Mouse (Mus musculus): ENCODE measurements around the gene Tnfrsf14. TPM values are rescaled to one million over a fixed set of nuclear protein-coding genes. Genes with fewer than 3 reads are reported as not detected.

Tnfrsf14 gene
- polyA plus RNA-seq, 1 experiment = 135 TPM

DNA sequence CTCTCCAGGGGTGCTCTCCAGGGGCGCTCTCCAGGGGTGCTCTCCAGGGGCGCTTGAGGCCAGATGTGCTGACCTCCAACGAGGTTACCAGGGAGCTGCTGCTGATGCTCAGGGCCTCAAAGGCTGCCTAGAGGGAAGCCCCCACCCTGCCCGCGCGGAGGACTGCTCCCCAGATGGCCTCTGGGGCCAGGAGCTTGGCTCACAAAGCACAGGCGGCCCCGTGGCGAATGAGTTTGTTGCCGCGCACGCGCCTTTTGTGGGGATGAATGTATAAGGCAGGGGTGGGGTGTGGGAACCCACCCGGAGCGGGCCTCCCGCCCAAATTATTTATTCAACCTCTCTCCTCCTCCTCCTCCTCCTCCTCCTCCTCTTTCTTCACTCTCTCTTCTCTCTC, 21.2 kb upstream of the Tnfrsf14 start:
- TF ChIP-seq CTCF (IDR thresholded peaks at IDR 0.05; ENCODE audit: low read depth, low read length) = no peak
- TF ChIP-seq POLR2A (IDR thresholded peaks at IDR 0.05; ENCODE audit: borderline replicate concordance, low read depth, low read length) = no peak
- Histone ChIP-seq H3K4me3 (ENCODE audit: insufficient read depth, low read length) (no peak overlapping the region), H3K4me1 (ENCODE audit: control insufficient read depth, insufficient read depth, low read length) (no peaks in the 10 kb centered on the region), H3K27ac (ENCODE audit: insufficient read depth, low read depth, low read length) (no peak overlapping the region)

DNA sequence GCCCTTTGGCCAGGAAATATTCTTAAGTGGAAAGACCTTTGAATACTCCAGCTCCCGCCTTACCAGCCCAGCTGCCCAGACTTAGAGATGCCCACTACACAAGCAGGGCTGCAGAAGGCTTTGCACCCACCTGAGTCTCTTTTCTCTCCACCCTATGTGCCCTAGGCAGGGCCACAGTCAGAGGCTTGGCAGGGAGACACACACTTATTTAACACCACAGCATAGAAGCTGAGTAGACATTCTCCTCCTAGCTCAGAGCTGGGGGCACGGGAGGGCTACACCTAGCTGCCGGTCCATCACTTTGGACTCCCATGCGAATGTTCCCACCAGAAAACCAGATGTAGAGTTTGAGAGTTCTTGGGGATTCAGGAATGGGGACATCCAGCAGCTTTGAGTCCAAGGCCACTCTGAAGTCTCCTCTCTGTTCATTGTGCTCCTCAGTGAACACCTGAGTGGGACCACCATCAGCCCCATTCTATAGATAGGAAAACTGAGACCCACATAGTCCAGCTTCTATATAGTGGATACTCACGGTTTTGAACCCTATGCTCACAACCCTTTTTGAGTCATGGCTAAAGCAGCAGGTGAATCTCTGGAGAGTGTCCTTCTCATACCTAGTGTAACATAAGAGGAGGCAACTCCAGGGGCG, 20.7 kb upstream of the Tnfrsf14 start:
- no peak for TF ChIP-seq CTCF (IDR thresholded peaks at IDR 0.05; ENCODE audit: low read depth, low read length)
- TF ChIP-seq POLR2A (IDR thresholded peaks at IDR 0.05; ENCODE audit: borderline replicate concordance, low read depth, low read length) = no peak
- H3K27ac ChIP-seq (ENCODE audit: insufficient read depth, low read depth, low read length) = no peak overlapping the region
- H3K4me3 ChIP-seq (ENCODE audit: insufficient read depth, low read length) = no peak overlapping the region
- no peaks in the 10 kb centered on the region for H3K4me1 ChIP-seq (ENCODE audit: control insufficient read depth, insufficient read depth, low read length)

DNA sequence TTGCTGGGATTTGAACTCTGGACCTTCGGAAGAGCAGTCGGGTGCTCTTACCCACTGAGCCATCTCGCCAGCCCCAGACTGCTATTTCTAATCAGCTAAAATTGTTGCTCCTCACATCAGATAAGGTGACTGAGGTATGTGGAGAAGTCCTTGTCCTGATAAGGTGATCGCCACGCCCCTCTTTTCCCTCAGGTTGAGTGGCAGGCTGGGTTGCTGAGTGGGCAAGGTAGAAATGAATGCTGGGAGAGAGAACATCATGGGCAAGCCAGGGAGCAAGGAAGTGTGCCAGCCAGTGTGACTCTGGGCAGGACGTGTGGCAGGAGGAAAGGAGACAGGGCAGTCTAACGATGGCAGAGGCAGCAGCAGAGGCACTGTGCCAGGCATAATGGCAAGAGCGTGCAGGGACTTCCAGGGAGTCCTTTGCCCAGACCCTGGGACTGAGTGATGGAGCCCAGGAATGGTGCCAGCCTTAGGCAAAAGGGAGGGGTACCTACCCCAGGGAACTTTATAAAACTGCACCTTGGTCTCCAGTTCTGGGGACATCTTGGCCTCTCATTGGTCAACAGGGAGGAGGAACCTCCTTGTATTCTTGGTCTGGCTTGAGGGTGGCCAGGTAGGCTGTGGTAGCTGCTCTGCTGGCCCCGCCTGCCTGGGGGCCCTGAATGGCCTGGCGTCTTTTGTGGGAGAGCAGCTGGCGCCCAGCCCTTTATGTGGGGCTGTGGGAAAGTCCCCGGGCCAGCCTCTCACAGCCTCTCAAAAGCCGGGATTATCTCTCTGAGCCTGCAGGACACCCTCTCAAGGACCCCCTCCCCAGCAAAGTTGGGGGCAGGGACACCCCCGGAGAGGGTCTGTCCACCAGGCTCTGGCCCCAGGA, 19.9 kb upstream of the Tnfrsf14 start:
- no peak for TF ChIP-seq POLR2A (IDR thresholded peaks at IDR 0.05; ENCODE audit: borderline replicate concordance, low read depth, low read length)
- no peak for TF ChIP-seq CTCF (IDR thresholded peaks at IDR 0.05; ENCODE audit: low read depth, low read length)
- Histone ChIP-seq H3K4me1 (ENCODE audit: control insufficient read depth, insufficient read depth, low read length) (no peaks in the 10 kb centered on the region), H3K27ac (ENCODE audit: insufficient read depth, low read depth, low read length) (no peak overlapping the region), H3K4me3 (ENCODE audit: insufficient read depth, low read length) (no peak overlapping the region)

DNA sequence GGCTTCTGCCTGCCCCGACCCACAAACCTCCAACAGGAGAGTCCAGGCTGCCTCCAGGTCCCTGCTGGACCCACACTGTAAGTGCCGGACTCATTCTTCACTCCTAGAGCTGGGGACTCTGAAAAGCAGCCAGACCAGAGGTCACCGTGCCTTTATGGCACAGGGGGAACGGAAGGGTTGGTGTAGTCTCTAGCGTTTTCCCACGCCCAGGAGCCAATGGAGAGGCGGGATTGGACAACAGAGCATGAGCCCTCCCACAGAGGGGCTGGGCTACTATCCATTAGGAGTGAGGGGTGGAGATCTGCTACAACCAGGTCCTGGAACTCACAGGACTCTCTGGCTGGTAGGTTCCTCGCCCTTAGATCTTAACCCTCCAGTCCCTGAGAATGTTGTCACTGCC, 18.0 kb upstream of the Tnfrsf14 start:
- H3K4me1 ChIP-seq (ENCODE audit: control insufficient read depth, insufficient read depth, low read length) = no peaks in the 10 kb centered on the region
- no peak overlapping the region for H3K27ac ChIP-seq (ENCODE audit: insufficient read depth, low read depth, low read length)
- no peak for TF ChIP-seq CTCF (IDR thresholded peaks at IDR 0.05; ENCODE audit: low read depth, low read length)
- TF ChIP-seq POLR2A (IDR thresholded peaks at IDR 0.05; ENCODE audit: borderline replicate concordance, low read depth, low read length) = no peak
- H3K4me3 ChIP-seq (ENCODE audit: insufficient read depth, low read length) = no peak overlapping the region

DNA sequence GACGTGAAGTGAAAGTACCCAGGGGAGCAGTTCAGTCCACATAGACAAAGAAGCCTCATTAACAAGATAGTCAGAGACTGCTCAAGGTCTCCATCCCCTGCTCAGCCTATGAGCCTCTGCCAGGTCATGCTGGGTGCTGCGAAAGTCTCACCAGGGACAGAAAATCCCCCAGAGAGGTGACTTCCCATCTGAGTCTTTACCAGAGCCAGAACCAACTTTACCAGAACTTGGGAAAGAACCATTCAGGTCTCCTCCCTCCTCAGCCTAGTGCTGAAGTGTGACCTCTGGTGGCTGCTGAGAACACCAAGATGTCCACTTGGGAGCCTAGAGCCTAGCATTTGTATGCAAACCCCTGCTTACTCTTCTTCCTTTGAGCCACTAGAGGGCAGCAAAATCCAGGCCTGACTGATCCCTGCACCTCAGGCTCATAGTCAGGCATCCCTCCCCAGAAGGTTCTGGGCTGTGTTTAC, 15.8 kb upstream of the Tnfrsf14 start:
- no peaks in the 10 kb centered on the region; the same call in 1 of the 2 replicates for H3K4me1 ChIP-seq (ENCODE audit: control insufficient read depth, insufficient read depth, low read length)
- no peak overlapping the region for H3K27ac ChIP-seq (ENCODE audit: insufficient read depth, low read depth, low read length)
- TF ChIP-seq POLR2A (IDR thresholded peaks at IDR 0.05; ENCODE audit: borderline replicate concordance, low read depth, low read length) (no peak), CTCF (IDR thresholded peaks at IDR 0.05; ENCODE audit: low read depth, low read length) (peak; percentile 94)
- H3K4me3 ChIP-seq (ENCODE audit: insufficient read depth, low read length) = no peak overlapping the region

DNA sequence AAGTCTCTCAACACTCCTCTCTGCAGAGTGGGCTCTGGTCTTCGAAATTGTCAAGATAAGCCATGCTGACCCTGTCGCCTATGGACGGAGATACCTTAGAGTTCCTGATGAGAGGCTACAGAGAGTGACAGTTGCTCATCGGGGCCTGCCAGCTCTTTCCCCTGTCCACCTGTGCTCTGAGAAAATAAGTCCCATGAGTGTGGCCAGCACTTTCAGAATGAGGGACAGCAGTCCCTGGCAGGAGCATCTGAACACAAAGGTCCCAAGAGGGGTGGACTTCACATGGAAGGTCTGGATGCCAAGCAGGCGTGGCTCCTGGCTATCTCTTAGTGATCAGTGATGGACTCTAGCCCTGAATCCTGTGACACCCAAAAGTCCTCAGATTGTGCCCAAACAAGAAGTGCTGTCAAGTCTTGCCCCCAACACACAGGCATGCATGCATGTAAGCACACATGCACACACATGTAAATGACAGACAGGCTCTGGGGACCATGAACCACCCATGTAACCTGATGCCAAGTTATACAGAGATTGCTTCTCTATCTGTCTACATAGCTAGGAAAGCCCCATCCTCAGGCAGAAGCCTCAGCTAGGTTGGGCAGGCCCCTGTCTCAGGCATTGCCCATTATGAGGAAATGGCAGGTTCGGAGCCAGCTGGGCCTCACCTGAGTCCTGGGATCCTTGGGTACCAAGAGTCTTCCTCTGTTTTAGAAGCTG, 15.1 kb upstream of the Tnfrsf14 start:
- TF ChIP-seq CTCF (IDR thresholded peaks at IDR 0.05; ENCODE audit: low read depth, low read length) = no peak
- TF ChIP-seq POLR2A (IDR thresholded peaks at IDR 0.05; ENCODE audit: borderline replicate concordance, low read depth, low read length) = no peak
- no peak overlapping the region for H3K4me3 ChIP-seq (ENCODE audit: insufficient read depth, low read length)
- peaks cover 2% of the 10 kb centered on the region; the same call in 1 of the 2 replicates for H3K4me1 ChIP-seq (ENCODE audit: control insufficient read depth, insufficient read depth, low read length)
- no peak overlapping the region for H3K27ac ChIP-seq (ENCODE audit: insufficient read depth, low read depth, low read length)

DNA sequence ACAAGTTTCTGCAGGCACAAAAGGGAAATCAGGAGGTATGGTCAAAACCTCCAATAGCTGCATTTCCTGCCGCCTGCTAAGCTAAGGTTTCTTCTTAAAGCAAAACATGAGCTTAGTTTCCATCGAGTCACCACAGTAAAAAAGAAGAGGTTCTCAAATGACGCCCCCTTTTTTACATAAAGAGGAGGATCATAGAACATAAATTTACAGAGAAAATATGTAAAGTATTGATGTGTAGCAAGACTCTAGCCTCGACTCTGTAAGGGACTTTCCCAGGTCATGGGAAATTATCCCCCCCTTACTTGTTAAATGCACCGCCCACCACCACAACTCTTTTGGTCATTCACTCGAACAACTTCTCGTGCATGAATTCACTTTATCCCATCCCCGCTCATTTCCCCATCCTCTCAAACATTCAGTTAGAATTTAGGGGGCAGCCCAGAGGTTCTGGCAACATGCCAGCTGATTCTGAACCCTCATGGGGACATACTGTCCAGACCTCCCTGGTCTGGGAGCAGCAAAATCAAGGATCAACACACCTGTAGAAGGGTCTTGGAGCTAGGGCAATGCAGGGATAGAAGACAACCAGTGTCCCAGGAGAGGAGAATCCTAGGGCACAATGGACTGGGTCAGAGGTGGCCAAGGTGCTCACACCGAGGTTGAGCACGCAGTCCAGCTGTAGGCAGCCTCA, 14.4 kb upstream of the Tnfrsf14 start:
- no peak overlapping the region for H3K27ac ChIP-seq (ENCODE audit: insufficient read depth, low read depth, low read length)
- peaks cover 2% of the 10 kb centered on the region; the same call in 1 of the 2 replicates for H3K4me1 ChIP-seq (ENCODE audit: control insufficient read depth, insufficient read depth, low read length)
- no peak for TF ChIP-seq CTCF (IDR thresholded peaks at IDR 0.05; ENCODE audit: low read depth, low read length)
- TF ChIP-seq POLR2A (IDR thresholded peaks at IDR 0.05; ENCODE audit: borderline replicate concordance, low read depth, low read length) = no peak
- no peak overlapping the region for H3K4me3 ChIP-seq (ENCODE audit: insufficient read depth, low read length)

DNA sequence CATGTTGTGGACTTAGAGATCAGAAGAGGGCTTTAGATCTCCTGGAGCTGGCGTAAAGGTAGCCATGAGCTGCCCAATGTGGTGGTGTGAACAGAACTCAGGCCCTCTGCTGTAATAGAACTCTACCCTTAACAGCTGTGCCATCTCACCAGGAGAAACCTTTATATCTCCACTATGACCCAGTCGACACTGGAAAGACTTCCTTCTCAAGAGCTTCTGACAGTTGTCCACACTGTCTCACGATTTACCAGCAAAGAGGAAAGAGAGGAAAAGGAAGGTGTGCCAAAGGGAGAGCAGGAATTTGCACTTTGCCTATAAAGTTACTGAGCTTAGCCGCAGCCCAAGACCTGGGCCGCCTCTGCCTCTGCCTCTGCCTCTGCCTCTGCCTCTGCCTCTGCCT, 13.5 kb upstream of the Tnfrsf14 start:
- Histone ChIP-seq H3K4me3 (ENCODE audit: insufficient read depth, low read length) (no peak overlapping the region), H3K4me1 (ENCODE audit: control insufficient read depth, insufficient read depth, low read length) (peaks cover 2% of the 10 kb centered on the region; the same call in 1 of the 2 replicates), H3K27ac (ENCODE audit: insufficient read depth, low read depth, low read length) (no peak overlapping the region)
- no peak for TF ChIP-seq CTCF (IDR thresholded peaks at IDR 0.05; ENCODE audit: low read depth, low read length)
- no peak for TF ChIP-seq POLR2A (IDR thresholded peaks at IDR 0.05; ENCODE audit: borderline replicate concordance, low read depth, low read length)

DNA sequence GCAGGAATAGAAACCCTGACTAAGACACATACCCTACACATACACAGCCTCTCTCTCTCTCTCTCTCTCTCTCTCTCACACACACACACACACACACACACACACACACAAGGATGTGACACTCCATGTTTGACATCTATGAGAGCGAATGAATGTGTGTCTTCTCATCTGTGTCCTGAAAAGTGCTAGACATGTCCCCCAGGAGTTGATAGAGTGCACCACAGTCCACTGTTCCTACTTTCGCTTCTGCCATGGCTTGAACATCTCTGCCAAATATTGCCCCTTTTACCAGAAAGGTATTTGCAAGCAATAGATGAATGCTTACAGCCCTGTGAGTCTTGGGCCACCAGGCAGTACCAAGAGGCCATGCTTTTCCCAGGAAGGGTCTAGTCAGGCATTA, 11.8 kb upstream of the Tnfrsf14 start:
- TF ChIP-seq CTCF (IDR thresholded peaks at IDR 0.05; ENCODE audit: low read depth, low read length) (no peak), POLR2A (IDR thresholded peaks at IDR 0.05; ENCODE audit: borderline replicate concordance, low read depth, low read length) (no peak)
- peaks cover 14% of the 10 kb centered on the region for H3K4me1 ChIP-seq (ENCODE audit: control insufficient read depth, insufficient read depth, low read length)
- H3K27ac ChIP-seq (ENCODE audit: insufficient read depth, low read depth, low read length) = no peak overlapping the region
- no peak overlapping the region for H3K4me3 ChIP-seq (ENCODE audit: insufficient read depth, low read length)

Measured in bone marrow macrophage, adult 2 months (primary cell).